Mouse (Mus musculus): ENCODE measurements at regions not wholly inside any gene's neighbourhood (a gene's known extent, or its start where the extent isn't known, plus 50 kb on each side); places are given as distances from the start of the nearest gene placed in this dataset.

GRCm38 (mm10) chr15:5584381-5584780 is 340.4 kb upstream of the Ptger4 start:
- no peak for DNase-seq (ENCODE audit: low spot score in 2 of 2)
- intact Hi-C loops (cut with DNase I) = no loop called here

- intact Hi-C loops (cut with DNase I) = no loop called here
- DNase-seq (ENCODE audit: low spot score in 2 of 2) = no peak
Measured at GRCm38 (mm10) chr15:5604732-5605266, 360.8 kb upstream of the Ptger4 start.

GRCm38 (mm10) chr15:5607533-5607932 is 363.5 kb upstream of the Ptger4 start:
- no peak for DNase-seq (ENCODE audit: low spot score in 2 of 2)
- intact Hi-C loops (cut with DNase I) = no loop called here

GRCm38 (mm10) chr15:5623021-5623420 is 379.0 kb upstream of the Ptger4 start:
- no peak for DNase-seq (ENCODE audit: low spot score in 2 of 2)
- intact Hi-C loops (cut with DNase I) = no loop called here

- DNase-seq (ENCODE audit: low spot score in 2 of 2) = no peak
- intact Hi-C loops (cut with DNase I) = no loop called here
Measured at GRCm38 (mm10) chr15:5625367-5625766, 381.4 kb upstream of the Ptger4 start.

- no peak for DNase-seq (ENCODE audit: low spot score in 2 of 2)
- intact Hi-C loops (cut with DNase I) = no loop called here
Measured at GRCm38 (mm10) chr15:5646673-5647072, 402.7 kb upstream of the Ptger4 start.

- intact Hi-C loops (cut with DNase I) = no loop called here
- no peak for DNase-seq (ENCODE audit: low spot score in 2 of 2)
Measured at GRCm38 (mm10) chr15:5658796-5659195, 414.8 kb upstream of the Ptger4 start.

- no peak for DNase-seq (ENCODE audit: low spot score in 2 of 2)
- intact Hi-C loops (cut with DNase I) = no loop called here
Measured at GRCm38 (mm10) chr15:5660819-5661218, 416.8 kb upstream of the Ptger4 start.

GRCm38 (mm10) chr15:5671781-5672180 is 427.8 kb upstream of the Ptger4 start:
- no peak for DNase-seq (ENCODE audit: low spot score in 2 of 2)
- intact Hi-C loops (cut with DNase I) = no loop called here

GRCm38 (mm10) chr15:5676704-5677103 is 432.7 kb upstream of the Ptger4 start:
- no peak for DNase-seq (ENCODE audit: low spot score in 2 of 2)
- intact Hi-C loops (cut with DNase I) = no loop called here

- no peak for DNase-seq (ENCODE audit: low spot score in 2 of 2)
- intact Hi-C loops (cut with DNase I) = no loop called here
Measured at GRCm38 (mm10) chr15:5693810-5694209, 449.8 kb upstream of the Ptger4 start.

- intact Hi-C loops (cut with DNase I) = no loop called here
- DNase-seq (ENCODE audit: low spot score in 2 of 2) = no peak
Measured at GRCm38 (mm10) chr15:5695015-5695414, 451.0 kb upstream of the Ptger4 start.

GRCm38 (mm10) chr15:5708454-5708853 is 464.5 kb upstream of the Ptger4 start:
- DNase-seq (ENCODE audit: low spot score in 2 of 2) = no peak
- intact Hi-C loops (cut with DNase I) = no loop called here

- intact Hi-C loops (cut with DNase I) = no loop called here
- no peak for DNase-seq (ENCODE audit: low spot score in 2 of 2)
Measured at GRCm38 (mm10) chr15:5740658-5741057, 496.7 kb upstream of the Ptger4 start.

- no peak for DNase-seq (ENCODE audit: low spot score in 2 of 2)
- intact Hi-C loops (cut with DNase I) = no loop called here
Measured at GRCm38 (mm10) chr15:5743893-5744292, 499.9 kb upstream of the Ptger4 start.

GRCm38 (mm10) chr15:5758690-5759089 is 514.7 kb upstream of the Ptger4 start:
- DNase-seq (ENCODE audit: low spot score in 2 of 2) = no peak
- intact Hi-C loops (cut with DNase I) = no loop called here

- DNase-seq (ENCODE audit: low spot score in 2 of 2) = no peak
- intact Hi-C loops (cut with DNase I) = no loop called here
Measured at GRCm38 (mm10) chr15:5762216-5762615, 518.2 kb upstream of the Ptger4 start.

- DNase-seq (ENCODE audit: low spot score in 2 of 2) = no peak
- intact Hi-C loops (cut with DNase I) = no loop called here
Measured at GRCm38 (mm10) chr15:5777074-5777473, 522.5 kb upstream of the Dab2 start.

GRCm38 (mm10) chr15:5799917-5800316 is 499.7 kb upstream of the Dab2 start:
- intact Hi-C loops (cut with DNase I) = no loop called here

GRCm38 (mm10) chr15:5811154-5811732 is 488.3 kb upstream of the Dab2 start:
- intact Hi-C loops (cut with DNase I) = no loop called here
- no peak for DNase-seq (ENCODE audit: low spot score in 2 of 2)

More at GRCm38 (mm10) chr15:5799917-5800316, 499.7 kb upstream of the Dab2 start:
- DNase-seq (ENCODE audit: low spot score in 2 of 2) = no peak

- DNase-seq (ENCODE audit: low spot score in 2 of 2) = no peak
- intact Hi-C loops (cut with DNase I) = no loop called here
Measured at GRCm38 (mm10) chr15:5811958-5812357, 487.6 kb upstream of the Dab2 start.
